Mouse (Mus musculus): ENCODE data around the gene Snorc. TPM values are rescaled to one million over a fixed set of nuclear protein-coding genes. Genes with fewer than 3 reads are reported as not detected.

Snorc gene
- total RNA-seq, 1 experiment from 2014 or later = not detected

DNA sequence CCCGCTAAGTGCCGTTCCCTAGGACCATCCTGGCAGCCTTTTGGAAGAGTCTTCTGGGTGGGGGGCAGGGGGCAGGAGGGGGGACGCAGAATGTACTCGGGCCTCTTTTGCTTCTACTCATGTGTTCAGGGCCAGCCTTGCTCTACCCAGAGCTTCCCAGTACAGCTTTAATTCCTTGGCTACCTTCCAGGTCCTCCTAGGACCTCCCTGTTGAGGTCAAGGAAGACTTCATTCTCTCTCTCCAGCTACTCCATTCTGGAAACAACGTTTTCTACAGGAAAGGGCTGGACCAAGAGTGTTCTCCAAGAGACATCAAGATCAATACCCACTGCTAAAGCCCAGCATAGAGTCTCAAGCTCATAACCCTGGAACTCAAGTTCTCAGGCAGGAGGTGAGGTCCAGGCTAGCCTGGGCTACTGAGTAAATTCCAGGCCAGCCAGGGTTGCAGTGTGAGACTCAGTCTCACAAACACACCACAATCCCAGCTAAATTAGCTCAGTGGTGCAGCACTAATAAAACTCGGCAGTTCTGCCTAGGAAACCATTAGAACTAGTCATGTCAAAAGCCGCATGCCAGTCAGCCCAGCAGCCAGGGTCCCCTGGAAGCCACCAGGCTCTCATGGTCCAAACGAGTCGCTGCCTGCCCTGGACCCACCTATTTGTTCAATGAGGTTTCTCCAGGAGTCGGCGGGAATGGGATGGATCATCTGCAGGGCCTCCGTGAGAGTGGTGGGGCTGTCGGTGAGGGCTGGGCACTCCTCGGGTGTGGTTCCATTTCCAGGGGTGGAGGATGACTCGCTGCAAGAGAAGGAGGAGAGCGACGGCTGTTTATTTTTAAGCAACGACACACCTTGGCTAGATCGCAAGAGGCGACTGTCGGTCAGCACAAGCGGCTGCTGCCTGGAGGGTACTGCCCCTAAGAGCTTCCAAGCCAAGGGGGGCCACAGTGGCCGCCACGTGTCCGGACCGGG lies 38.8 kb downstream of the Snorc start:
- no peak for ATAC-seq (ENCODE audit: extremely low read depth, insufficient number of reproducible peaks, low FRiP score, poor library complexity, severe bottlenecking)

DNA sequence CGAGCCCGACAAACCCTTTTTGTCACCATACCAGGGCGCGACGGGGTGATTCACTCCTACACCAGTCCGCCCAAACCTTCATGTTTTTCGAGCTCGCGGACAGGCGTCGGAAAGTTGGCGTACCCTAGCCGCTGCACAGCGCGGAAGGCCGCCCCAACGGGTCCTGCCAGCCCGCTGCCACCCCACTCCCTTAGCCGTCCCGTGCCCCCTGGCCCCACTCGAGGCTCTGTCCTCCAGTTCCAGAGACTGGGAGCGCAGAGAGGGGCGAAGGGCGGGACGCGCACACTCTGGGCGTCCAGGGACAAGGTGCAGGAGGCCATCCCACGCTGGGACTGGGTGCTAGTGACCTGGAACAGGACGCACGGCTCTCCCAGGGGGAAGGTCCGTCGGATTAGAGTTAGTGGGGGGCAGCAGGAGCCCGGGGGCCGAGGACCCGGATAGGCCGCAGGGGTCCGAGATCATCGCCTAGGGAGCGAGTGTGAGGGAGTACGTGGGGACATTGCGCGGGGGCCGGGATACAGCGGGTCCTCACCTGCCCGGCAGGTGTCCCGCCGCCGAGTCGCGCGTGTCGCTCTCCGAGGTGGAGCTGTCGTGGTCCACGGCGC lies 39.6 kb downstream of the Snorc start, which contains the start of gene Neu2:
Neu2 (plus strand) TSS at position 329 of the 605 bp plus-strand sequence.
- no peak for ATAC-seq (ENCODE audit: extremely low read depth, insufficient number of reproducible peaks, low FRiP score, poor library complexity, severe bottlenecking)

DNA sequence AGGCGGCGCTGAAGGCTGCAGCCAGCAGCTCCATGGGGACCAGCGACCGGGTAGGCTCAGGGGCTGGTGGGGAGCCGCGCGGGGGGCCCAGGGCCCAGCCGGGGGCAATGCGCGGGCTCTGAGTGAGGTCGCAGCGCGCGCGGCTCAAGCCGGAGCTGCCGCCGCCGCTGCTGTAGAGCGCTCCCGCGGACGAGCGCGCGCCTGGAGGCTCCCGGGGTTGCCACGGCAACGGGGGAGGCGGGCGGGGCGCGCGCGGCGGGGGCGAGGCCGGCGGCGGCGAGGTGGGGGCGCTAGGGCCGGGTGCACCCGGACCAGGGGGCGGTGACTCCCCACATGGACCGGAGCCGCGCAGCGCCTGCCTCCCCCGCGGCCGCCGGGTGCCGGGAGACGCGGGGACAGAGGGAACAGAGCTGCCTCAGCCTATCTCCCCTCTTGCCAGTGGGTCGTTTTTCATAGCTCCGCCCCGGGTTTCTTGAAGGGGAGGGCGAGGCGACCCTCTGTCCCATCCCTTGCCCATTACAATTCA lies 40.2 kb downstream of the Snorc start:
- no peak for ATAC-seq (ENCODE audit: extremely low read depth, insufficient number of reproducible peaks, low FRiP score, poor library complexity, severe bottlenecking)

DNA sequence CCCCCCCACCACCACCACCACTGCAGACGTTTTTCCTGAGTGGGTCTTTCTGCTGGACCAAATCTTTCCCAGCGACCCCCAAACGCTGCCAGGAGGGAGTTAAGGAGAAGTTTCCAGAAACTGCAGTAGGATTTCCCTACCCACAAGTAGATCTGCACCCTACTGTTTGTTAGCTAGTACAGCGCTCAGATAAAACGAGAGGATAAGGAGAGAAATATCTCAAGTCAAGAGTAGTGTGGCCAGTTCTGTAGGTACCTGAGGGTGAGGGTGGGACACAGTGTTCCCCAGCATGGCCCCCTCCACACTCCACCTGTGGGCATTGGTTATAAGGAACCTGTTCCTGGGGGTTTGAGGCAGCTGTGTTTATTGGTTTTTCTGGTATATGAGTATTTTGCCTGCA lies 40.8 kb downstream of the Snorc start:
- ATAC-seq (ENCODE audit: extremely low read depth, insufficient number of reproducible peaks, low FRiP score, poor library complexity, severe bottlenecking) = no peak

DNA sequence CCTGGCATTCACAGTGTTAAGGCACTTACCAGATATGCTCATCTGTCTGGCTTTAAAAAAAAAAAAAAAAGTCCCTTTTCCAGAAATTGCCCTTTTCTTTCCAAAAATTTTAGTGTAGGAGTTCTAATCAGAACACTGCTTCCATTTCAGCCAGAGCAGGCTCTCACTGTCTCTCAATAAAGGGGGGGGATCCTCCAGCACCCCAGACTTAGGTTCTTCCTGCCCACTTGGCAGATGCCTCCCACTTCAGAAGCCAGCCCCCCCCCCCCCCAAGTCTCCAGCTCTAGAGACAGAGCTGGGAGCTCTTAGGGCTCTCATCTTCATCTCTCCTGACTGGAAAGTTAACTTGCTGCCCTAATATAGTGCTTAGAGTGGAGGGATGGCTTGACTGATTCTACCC lies 50.4 kb downstream of the Snorc start:
- ATAC-seq (ENCODE audit: extremely low read depth, insufficient number of reproducible peaks, low FRiP score, poor library complexity, severe bottlenecking) = no peak

DNA sequence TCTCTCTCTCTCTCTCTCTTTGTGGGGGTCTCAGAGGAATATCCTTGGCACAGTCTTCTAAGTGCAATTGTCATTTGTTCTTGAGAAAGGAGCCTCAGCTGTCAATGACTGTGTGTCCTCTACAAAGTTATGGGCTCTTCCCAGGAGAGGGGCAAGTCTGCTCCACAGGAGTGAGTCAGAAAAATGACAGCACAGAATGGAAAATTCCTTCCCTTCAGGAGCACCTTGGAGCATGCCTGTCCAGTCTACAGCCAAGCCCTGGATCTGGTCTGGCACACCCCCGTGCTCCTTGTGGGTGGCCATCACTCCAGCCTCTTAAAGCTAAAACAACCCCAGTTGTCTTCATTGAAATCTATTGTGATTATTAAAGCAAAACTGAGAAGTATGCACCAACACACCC lies 51.5 kb downstream of the Snorc start:
- no peak for ATAC-seq (ENCODE audit: extremely low read depth, insufficient number of reproducible peaks, low FRiP score, poor library complexity, severe bottlenecking)

DNA sequence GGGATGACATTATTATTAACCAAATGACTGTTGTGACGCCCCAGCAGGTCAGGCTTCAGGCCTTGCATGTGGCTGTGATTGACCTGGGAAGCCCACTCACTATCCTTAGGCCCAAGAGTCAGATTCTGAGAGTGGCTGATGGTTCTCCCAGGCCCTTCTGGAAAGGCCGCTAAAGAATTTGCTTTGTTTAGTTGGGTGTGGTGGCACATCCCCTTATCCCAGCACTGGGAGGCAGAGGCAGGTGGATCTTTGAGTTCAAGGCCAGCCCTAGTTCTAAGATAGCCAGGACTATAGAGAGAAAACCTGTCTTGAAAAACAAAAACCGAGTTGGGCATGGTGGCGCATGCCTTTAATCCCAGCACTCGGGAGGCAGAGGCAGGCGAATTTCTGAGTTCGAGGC lies 55.0 kb downstream of the Snorc start:
- ATAC-seq (ENCODE audit: extremely low read depth, insufficient number of reproducible peaks, low FRiP score, poor library complexity, severe bottlenecking) = no peak

Other genes starting within 250 kb of the Snorc start
- gene Efhd1, start 205.9 kb upstream of the Snorc start, total RNA-seq (2017) = 0.74 TPM in 1 of 2 replicates, not detected in the other
- 117 and 137 TPM in 2 replicates for gene Gigyf2, start 143.3 kb upstream of the Snorc start, total RNA-seq (2017)
- gene Kcnj13, start 75.5 kb upstream of the Snorc start, total RNA-seq (2017) = 0.37 and 0.70 TPM in 2 replicates
- gene Neu2, start 39.6 kb downstream of the Snorc start, total RNA-seq (2017) = not detected in 2 replicates
- gene Ngef, start 103.6 kb downstream of the Snorc start, total RNA-seq (2017) = not detected in 2 replicates
- gene Inpp5d, start 150.0 kb downstream of the Snorc start, total RNA-seq (2017) = 183 and 196 TPM in 2 replicates